Mouse (Mus musculus): ENCODE data around the gene Abca7.
A peak's percentile ranks its signal among the peaks of the same experiment; 100 is the strongest.
"Not testable (repeated sequence)": the region's sequence is repeated elsewhere in the genome, so short reads cannot be mapped to it uniquely, and the experiment has no call there.

The Abca7 gene

GRCm38 (mm10) chr10:80045766-80046165 is 49.5 kb downstream of the Abca7 start:
- DNase-seq (ENCODE audit: low read depth, low spot score) = no peak

- no peak for DNase-seq (ENCODE audit: low read depth, low spot score)
Measured at GRCm38 (mm10) chr10:80047041-80047565, 50.8 kb downstream of the Abca7 start, which contains the start of gene Gpx4. Gene Gpx4 (plus strand): TSS chr10:80047166.

GRCm38 (mm10) chr10:80048396-80048795 is 52.1 kb downstream of the Abca7 start:
- no peak for DNase-seq (ENCODE audit: low read depth, low spot score)

GRCm38 (mm10) chr10:80048834-80049233 is 52.5 kb downstream of the Abca7 start:
- DNase-seq (ENCODE audit: low read depth, low spot score) = no peak

- no peak for DNase-seq (ENCODE audit: low read depth, low spot score)
Measured at GRCm38 (mm10) chr10:80050244-80050643, 54.0 kb downstream of the Abca7 start.

GRCm38 (mm10) chr10:80050885-80051617 is 54.8 kb downstream of the Abca7 start:
- DNase-seq (ENCODE audit: low read depth, low spot score) = no peak

GRCm38 (mm10) chr10:80051618-80052373 is 55.5 kb downstream of the Abca7 start:
- DNase-seq (ENCODE audit: low read depth, low spot score) = peak; percentile 74

- no peak for DNase-seq (ENCODE audit: low read depth, low spot score)
Measured at GRCm38 (mm10) chr10:80052374-80052764, 56.1 kb downstream of the Abca7 start.

GRCm38 (mm10) chr10:80053259-80053780 is 57.0 kb downstream of the Abca7 start:
- peak; percentile 100 for DNase-seq (ENCODE audit: low read depth, low spot score)

- peak; percentile 55 for DNase-seq (ENCODE audit: low read depth, low spot score)
Measured at GRCm38 (mm10) chr10:80053831-80054815, 57.8 kb downstream of the Abca7 start.

- DNase-seq (ENCODE audit: low read depth, low spot score) = not testable (repeated sequence)
Measured at GRCm38 (mm10) chr10:80054911-80055310, 58.6 kb downstream of the Abca7 start.

GRCm38 (mm10) chr10:80055364-80055763 is 59.1 kb downstream of the Abca7 start:
- DNase-seq (ENCODE audit: low read depth, low spot score) = no peak

- DNase-seq (ENCODE audit: low read depth, low spot score) = no peak
Measured at GRCm38 (mm10) chr10:80055891-80056290, 59.6 kb downstream of the Abca7 start.

GRCm38 (mm10) chr10:80056506-80056905 is 60.2 kb downstream of the Abca7 start:
- no peak for DNase-seq (ENCODE audit: low read depth, low spot score)

- no peak for DNase-seq (ENCODE audit: low read depth, low spot score)
Measured at GRCm38 (mm10) chr10:80056976-80057682, 60.8 kb downstream of the Abca7 start.

GRCm38 (mm10) chr10:80057683-80058326 is 61.5 kb downstream of the Abca7 start:
- no peak for DNase-seq (ENCODE audit: low read depth, low spot score)

- DNase-seq (ENCODE audit: low read depth, low spot score) = no peak
Measured at GRCm38 (mm10) chr10:80063104-80063503, 66.8 kb downstream of the Abca7 start.

- DNase-seq (ENCODE audit: low read depth, low spot score) = no peak
Measured at GRCm38 (mm10) chr10:80063877-80064650, 67.8 kb downstream of the Abca7 start.
